Mouse (Mus musculus) stomach, postnatal 0 days (tissue): ENCODE results near the gene Ifrd2. TPM values are rescaled to one million over a fixed set of nuclear protein-coding genes. Genes with fewer than 3 reads are reported as not detected.
A peak's percentile ranks its signal among the peaks of the same experiment; 100 is the strongest.

Source experiments
- ATAC-seq: fragments of 200-750 bp; cut with Nextera tagmentation; 2 replicates; pipeline ENCODE4 v1.8.0; 2017; ENCODE audit not compliant: low FRiP score, low TSS enrichment
- DNase-seq: peaks from one replicate; pipeline ENCODE4 v3.0.0-alpha.2; 2016; ENCODE audit warnings: low spot score
- H3K27ac ChIP-seq: fragments of 300-500 bp; sonication (generic); replicated peaks from 2 replicates; pipeline ENCODE4 v1.5.1; 2014; ENCODE audit warnings: mild to moderate bottlenecking, control low read depth
- H3K27me3 ChIP-seq: fragments of 300-500 bp; sonication (generic); 2 replicates; pipeline ENCODE4 v1.6.1; 2014; ENCODE audit warnings: low read length; ENCODE audit not compliant: control insufficient read depth, insufficient read depth
- H3K36me3 ChIP-seq: fragments of 300-500 bp; sonication (generic); 2 replicates; pipeline ENCODE4 v1.6.1; 2014; ENCODE audit warnings: low read length, mixed read lengths; ENCODE audit not compliant: control insufficient read depth, insufficient read depth
- H3K4me1 ChIP-seq: fragments of 300-500 bp; sonication (generic); replicated peaks from 2 replicates; pipeline ENCODE4 v1.6.1; 2014; ENCODE audit warnings: antibody characterized with exemption; ENCODE audit not compliant: control insufficient read depth, insufficient read depth
- H3K4me2 ChIP-seq: fragments of 300-500 bp; sonication (generic); replicated peaks from 2 replicates; pipeline ENCODE4 v1.6.1; 2014; ENCODE audit warnings: low read depth, mild to moderate bottlenecking, control low read depth, moderate library complexity
- H3K4me3 ChIP-seq: fragments of 300-500 bp; sonication (generic); 2 replicates; pipeline ENCODE4 v1.5.1; 2014; ENCODE audit warnings: low read depth, low read length, control low read depth
- H3K9ac ChIP-seq: fragments of 300-500 bp; sonication (generic); 2 replicates; pipeline ENCODE4 v1.6.1; 2014; ENCODE audit warnings: mild to moderate bottlenecking, low read length, control low read depth, mixed read lengths
- H3K9me3 ChIP-seq: fragments of 300-500 bp; sonication (generic); 2 replicates; pipeline ENCODE4 v1.6.1; 2016; ENCODE audit warnings: low read length; ENCODE audit not compliant: control insufficient read depth
- CTCF ChIP-seq: IDR thresholded peaks from 2 replicates; pipeline ENCODE4 v1.5.1; 2016; ENCODE audit warnings: antibody characterized with exemption, low read depth, mild to moderate bottlenecking, moderate library complexity
- EP300 ChIP-seq: optimal IDR thresholded peaks from 2 replicates; pipeline ENCODE3; 2016; ENCODE audit warnings: antibody characterized with exemption
- WGBS: fragments of 180-500 bp; shearing (Covaris S2); extraction: QIAGEN DNeasy Blood & Tissue Kit; methylation state at CpG from one replicate; pipeline ENCODE4 v1.1.7; 2014; 5-methylcytosine and 5-hydroxymethylcytosine counted together
- polyA plus RNA-seq: library from polyadenylated mRNA; unstranded; fragments of >200 nt; fragmentation: Nextera tagmentation; extraction: Ambion mirVana; gene quantifications from 2 replicates; pipeline ENCODE4 v1.2.1, GENCODE M21; 2015

The Ifrd2 gene
- polyA plus RNA-seq, 1 experiment from 2014 or later: 35.5 TPM

DNA sequence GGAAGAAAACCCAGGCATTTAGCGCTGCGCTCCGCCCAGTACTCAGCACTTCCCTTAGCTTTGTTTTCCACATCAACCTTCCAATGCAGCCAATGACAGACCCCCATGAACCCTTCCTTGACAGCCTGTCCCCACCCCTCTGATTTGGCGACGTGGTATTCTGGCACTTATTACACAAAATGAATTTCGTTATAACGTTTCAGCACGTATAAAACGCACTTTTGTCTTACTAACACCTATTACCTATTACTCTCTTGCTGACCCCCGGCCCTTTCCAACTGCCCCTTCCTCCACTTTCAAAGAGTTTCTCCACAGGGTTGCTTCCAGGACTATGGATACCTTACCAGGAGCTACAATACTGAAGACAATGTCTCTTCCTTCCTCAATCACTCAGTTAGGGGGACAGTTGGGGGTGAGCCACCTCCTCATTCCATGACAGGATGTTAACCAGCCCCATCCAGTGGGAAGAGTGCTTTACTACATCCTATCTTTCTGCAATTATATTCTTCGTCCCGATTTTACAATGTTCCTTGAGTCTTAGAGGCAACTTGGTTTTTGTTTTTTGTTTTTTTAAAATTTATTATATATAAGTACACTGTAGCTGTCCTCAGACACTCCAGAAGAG lies 25.6 kb downstream of the Ifrd2 start:
- H3K4me1 ChIP-seq: peaks cover 16% of the 10 kb centered on the region
- WGBS: 8% methylated on average over 12 of the region's 12 CpGs
- H3K27ac ChIP-seq: peak overlapping the region; percentile 96
- H3K36me3 ChIP-seq: peaks cover 22% of the 10 kb centered on the region
- H3K4me3 ChIP-seq: peak overlapping the region; percentile 37; the same call in 1 of the 2 replicates
- peak overlapping the region; percentile 74 for H3K4me2 ChIP-seq
- no peak overlapping the region for H3K9ac ChIP-seq
- H3K9me3 ChIP-seq: no peaks in the 10 kb centered on the region
- ATAC-seq (peak; percentile 27; the same call in 1 of the 2 replicates), DNase-seq (no peak)
- no peaks in the 10 kb centered on the region for H3K27me3 ChIP-seq
- TF ChIP-seq CTCF (peak; percentile 58), EP300 (peak; percentile 17)

GRCm38 (mm10) chr9:107615035-107615434 lies 27.6 kb downstream of the Ifrd2 start:
- Histone ChIP-seq H3K27me3 (no peaks in the 10 kb centered on the region), H3K27ac (no peak overlapping the region), H3K4me1 (peaks cover 10% of the 10 kb centered on the region), H3K36me3 (peaks cover 30% of the 10 kb centered on the region), H3K9ac (no peak overlapping the region), H3K4me2 (no peak overlapping the region), H3K4me3 (no peak overlapping the region), H3K9me3 (no peaks in the 10 kb centered on the region)
- no peak for DNase-seq
- WGBS: 93% methylated on average over 4 of the region's 4 CpGs
- TF ChIP-seq EP300: no peak
- no peak for TF ChIP-seq CTCF
- no peak for ATAC-seq

- no peaks in the 10 kb centered on the region; the same call in 1 of the 2 replicates for H3K4me1 ChIP-seq
- peaks cover 30% of the 10 kb centered on the region for H3K36me3 ChIP-seq
- no peak overlapping the region for H3K4me2 ChIP-seq
- no peak overlapping the region for H3K27ac ChIP-seq
- H3K9ac ChIP-seq: no peak overlapping the region
- H3K9me3 ChIP-seq: no peaks in the 10 kb centered on the region
- H3K27me3 ChIP-seq: no peaks in the 10 kb centered on the region
- H3K4me3 ChIP-seq: no peak overlapping the region
- ATAC-seq (no peak), DNase-seq (no peak)
- WGBS: 76% methylated on average over 2 of the region's 2 CpGs
- TF ChIP-seq EP300 (no peak), CTCF (peak; percentile 42)
Observed at GRCm38 (mm10) chr9:107617461-107617860, 30.0 kb downstream of the Ifrd2 start.

DNA sequence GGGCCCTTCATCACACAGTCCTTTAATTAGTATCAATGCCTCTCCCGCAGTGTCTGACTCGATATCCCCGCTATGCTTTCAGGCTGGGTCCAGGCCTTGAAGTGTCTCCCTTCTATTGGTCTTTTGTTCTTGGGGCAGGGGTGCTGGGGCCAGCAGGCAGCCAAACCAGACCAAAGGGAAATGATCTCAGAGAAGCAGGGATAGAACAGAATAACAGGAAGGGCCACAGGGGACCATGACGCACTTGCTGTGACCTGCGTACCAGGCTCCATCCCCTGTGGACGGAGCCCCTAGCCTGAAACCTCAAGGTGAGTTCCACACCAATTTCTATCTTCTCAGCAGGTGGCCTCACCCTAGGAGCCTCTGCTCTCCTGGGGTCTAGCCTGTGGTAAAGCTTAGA lies 30.7 kb downstream of the Ifrd2 start:
- Histone ChIP-seq H3K9me3 (no peaks in the 10 kb centered on the region), H3K27me3 (no peaks in the 10 kb centered on the region), H3K36me3 (peaks cover 30% of the 10 kb centered on the region), H3K4me3 (no peak overlapping the region), H3K4me2 (no peak overlapping the region), H3K27ac (peak overlapping the region; percentile 49; the same call in 1 of the 2 replicates), H3K9ac (no peak overlapping the region), H3K4me1 (no peaks in the 10 kb centered on the region; the same call in 1 of the 2 replicates)
- ATAC-seq (no peak), DNase-seq (no peak)
- 86% methylated on average over 6 of the region's 6 CpGs for WGBS
- no peak for TF ChIP-seq CTCF
- TF ChIP-seq EP300: no peak

GRCm38 (mm10) chr9:107618778-107619545 lies 31.5 kb downstream of the Ifrd2 start:
- H3K4me1 ChIP-seq: no peaks in the 10 kb centered on the region; the same call in 1 of the 2 replicates
- no peak overlapping the region for H3K4me2 ChIP-seq
- H3K36me3 ChIP-seq: peaks cover 30% of the 10 kb centered on the region

GRCm38 (mm10) chr9:107619546-107619879 lies 32.1 kb downstream of the Ifrd2 start:
- Histone ChIP-seq H3K27ac (peak overlapping the region; percentile 86), H3K4me2 (no peak overlapping the region), H3K4me3 (no peak overlapping the region), H3K27me3 (no peaks in the 10 kb centered on the region), H3K36me3 (peaks cover 30% of the 10 kb centered on the region), H3K9ac (no peak overlapping the region), H3K4me1 (no peaks in the 10 kb centered on the region; the same call in 1 of the 2 replicates), H3K9me3 (no peaks in the 10 kb centered on the region)
- ATAC-seq: peak; percentile 62
- 42% methylated on average over 13 of the region's 13 CpGs for WGBS
- peak; percentile 54 for DNase-seq
- TF ChIP-seq EP300: no peak
- TF ChIP-seq CTCF: no peak

More at GRCm38 (mm10) chr9:107618778-107619545, 31.5 kb downstream of the Ifrd2 start:
- Histone ChIP-seq H3K9me3 (no peaks in the 10 kb centered on the region), H3K9ac (peak overlapping the region; percentile 18; the same call in 1 of the 2 replicates), H3K27me3 (no peaks in the 10 kb centered on the region), H3K4me3 (no peak overlapping the region), H3K27ac (peak overlapping the region; percentile 86)
- TF ChIP-seq CTCF (no peak), EP300 (no peak)
- WGBS: 16% methylated on average over 13 of the region's 13 CpGs
- DNase-seq (peak; percentile 83), ATAC-seq (peak; percentile 83)
